Mouse (Mus musculus): ENCODE results near the gene Hypk. TPM values are rescaled to one million over a fixed set of nuclear protein-coding genes. Genes with fewer than 3 reads are reported as not detected.
A peak's percentile ranks its signal among the peaks of the same experiment; 100 is the strongest.
"Not testable (repeated sequence)": the region's sequence is repeated elsewhere in the genome, so short reads cannot be mapped to it uniquely, and the experiment has no call there.

Hypk gene
- polyA plus RNA-seq, 1 experiment from 2014 or later: 89.7 TPM

DNA sequence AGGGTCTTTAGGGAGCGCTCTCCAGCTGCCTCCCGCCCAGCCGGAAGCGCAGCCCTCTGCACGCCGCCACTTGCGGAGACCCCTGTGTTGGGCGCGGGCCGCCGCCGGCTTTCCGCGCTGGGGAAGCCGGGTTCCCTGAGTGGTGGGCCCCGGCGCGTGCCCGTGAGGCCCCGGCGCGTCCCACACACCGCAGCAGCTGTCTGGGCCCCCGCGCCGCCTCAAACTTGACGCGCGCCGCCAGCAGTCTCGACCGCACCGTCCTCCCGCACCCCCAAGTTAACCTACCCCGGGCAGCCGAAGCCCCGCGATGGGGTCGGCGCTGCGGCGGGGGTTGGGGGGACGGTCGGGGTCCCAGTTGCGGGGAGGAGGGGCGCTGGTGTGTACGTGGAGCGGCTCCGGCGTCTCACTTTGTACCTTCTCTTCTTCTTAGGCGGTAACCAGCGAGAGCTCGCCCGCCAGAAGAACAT, 3.5 kb upstream of the Hypk start:
- H3K27ac ChIP-seq (ENCODE audit: low read length): peak overlapping the region; percentile 96
- no peaks in the 10 kb centered on the region for H3K27me3 ChIP-seq (ENCODE audit: control insufficient read depth, insufficient read depth, low read length)
- peaks cover 17% of the 10 kb centered on the region; the same call in 1 of the 2 replicates for H3K4me1 ChIP-seq (ENCODE audit: control insufficient read depth, insufficient read depth, low read length)
- H3K4me3 ChIP-seq (ENCODE audit: low read depth, low read length): peak overlapping the region; percentile 92
- no peaks in the 10 kb centered on the region for H3K9me3 ChIP-seq (ENCODE audit: control insufficient read depth, low read depth, low read length)
- under 1% methylated on average over 54 of the region's 54 CpGs for WGBS
- peak overlapping the region; percentile 91 for H3K4me2 ChIP-seq (replicated peaks; ENCODE audit: low read depth, low read length)
- peak; percentile 39; the same call in 1 of the 2 replicates for ATAC-seq (ENCODE audit: insufficient number of reproducible peaks, insufficient read depth, low FRiP score, low read depth)
- peak overlapping the region; percentile 96 for H3K9ac ChIP-seq (replicated peaks; ENCODE audit: low read depth, low read length)
- peaks cover 19% of the 10 kb centered on the region for H3K36me3 ChIP-seq (ENCODE audit: control insufficient read depth, insufficient read depth, low read length)

DNA sequence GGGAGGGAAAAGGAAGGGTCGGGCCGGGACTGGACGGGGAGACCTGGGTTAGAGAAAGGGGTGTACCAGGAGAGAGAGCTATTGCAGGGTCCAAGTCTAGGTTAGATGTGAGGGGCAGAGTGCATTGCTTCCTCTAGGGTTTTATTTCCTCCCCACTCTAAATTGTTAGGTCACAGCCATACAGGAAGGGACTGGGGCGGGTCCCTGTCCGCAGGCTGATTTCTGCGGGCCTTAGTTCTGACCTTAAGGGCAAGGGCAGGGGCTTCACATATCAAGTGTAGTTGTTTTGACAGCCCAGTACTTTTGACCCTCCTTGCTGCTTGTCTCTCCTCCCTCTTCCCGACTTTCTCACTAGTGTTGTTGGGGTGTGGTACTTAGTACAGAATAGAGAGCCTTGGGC, 3.0 kb upstream of the Hypk start:
- Histone ChIP-seq H3K27me3 (ENCODE audit: control insufficient read depth, insufficient read depth, low read length) (no peaks in the 10 kb centered on the region), H3K9me3 (ENCODE audit: control insufficient read depth, low read depth, low read length) (no peaks in the 10 kb centered on the region), H3K27ac (ENCODE audit: low read length) (peak overlapping the region; percentile 96; the same call in 1 of the 2 replicates), H3K36me3 (ENCODE audit: control insufficient read depth, insufficient read depth, low read length) (peaks cover 19% of the 10 kb centered on the region), H3K4me3 (ENCODE audit: low read depth, low read length) (peak overlapping the region; percentile 92), H3K9ac (replicated peaks; ENCODE audit: low read depth, low read length) (peak overlapping the region; percentile 96), H3K4me1 (ENCODE audit: control insufficient read depth, insufficient read depth, low read length) (peaks cover 17% of the 10 kb centered on the region; the same call in 1 of the 2 replicates), H3K4me2 (replicated peaks; ENCODE audit: low read depth, low read length) (peak overlapping the region; percentile 91)
- no peak for ATAC-seq (ENCODE audit: insufficient number of reproducible peaks, insufficient read depth, low FRiP score, low read depth)
- WGBS: under 1% methylated on average over 7 of the region's 7 CpGs

DNA sequence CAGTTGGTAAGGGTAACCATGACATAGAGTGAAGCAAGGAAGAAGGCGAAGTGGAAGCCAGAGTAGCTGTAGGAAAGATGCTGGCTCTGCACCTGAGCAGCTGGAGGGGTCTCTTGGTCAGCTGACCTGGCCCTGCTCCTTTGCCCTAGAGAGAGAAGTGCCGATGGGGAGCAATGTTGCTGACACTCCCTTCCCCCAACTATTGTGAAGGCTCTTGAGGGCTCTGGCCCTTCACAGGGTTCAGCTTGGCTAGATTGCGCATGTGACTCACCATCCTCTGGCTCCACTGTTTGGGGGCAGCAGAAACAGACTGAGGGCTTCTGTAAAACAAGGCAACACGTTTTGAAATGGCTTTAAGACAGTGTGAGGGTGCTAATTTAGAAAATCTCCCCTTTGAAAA, 729 bp upstream of the Hypk start:
- 83% methylated on average over 4 of the region's 4 CpGs for WGBS
- Histone ChIP-seq H3K27ac (ENCODE audit: low read length) (no peak overlapping the region), H3K9me3 (ENCODE audit: control insufficient read depth, low read depth, low read length) (no peaks in the 10 kb centered on the region), H3K9ac (replicated peaks; ENCODE audit: low read depth, low read length) (no peak overlapping the region), H3K4me2 (replicated peaks; ENCODE audit: low read depth, low read length) (no peak overlapping the region), H3K36me3 (ENCODE audit: control insufficient read depth, insufficient read depth, low read length) (peaks cover 19% of the 10 kb centered on the region), H3K27me3 (ENCODE audit: control insufficient read depth, insufficient read depth, low read length) (no peaks in the 10 kb centered on the region), H3K4me3 (ENCODE audit: low read depth, low read length) (no peak overlapping the region), H3K4me1 (ENCODE audit: control insufficient read depth, insufficient read depth, low read length) (peaks cover 25% of the 10 kb centered on the region; the same call in 1 of the 2 replicates)
- no peak for ATAC-seq (ENCODE audit: insufficient number of reproducible peaks, insufficient read depth, low FRiP score, low read depth)

DNA sequence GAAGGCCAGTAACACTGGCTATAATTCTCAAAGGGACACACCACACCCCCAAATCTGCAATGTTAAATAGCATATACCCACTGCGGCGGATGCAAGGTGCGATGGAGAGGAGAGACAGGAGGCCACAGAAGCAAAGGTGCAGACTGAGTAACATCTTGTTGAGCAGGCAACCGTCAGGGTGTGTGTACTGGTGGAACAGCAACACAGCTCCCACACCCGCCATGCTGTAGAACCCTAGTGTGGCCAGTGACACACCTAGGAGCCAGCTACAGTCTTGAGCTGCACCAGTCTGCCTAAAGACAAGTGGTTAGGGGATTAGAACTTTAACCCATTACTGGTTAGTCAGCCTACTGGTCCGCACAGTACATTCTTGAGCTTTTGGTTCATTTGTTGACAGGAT, 827 bp downstream of the Hypk start:
- no peak for ATAC-seq (ENCODE audit: insufficient number of reproducible peaks, insufficient read depth, low FRiP score, low read depth)
- H3K9me3 ChIP-seq (ENCODE audit: control insufficient read depth, low read depth, low read length): no peaks in the 10 kb centered on the region
- WGBS: 86% methylated on average over 6 of the region's 6 CpGs
- H3K4me1 ChIP-seq (ENCODE audit: control insufficient read depth, insufficient read depth, low read length): peaks cover 25% of the 10 kb centered on the region; the same call in 1 of the 2 replicates
- H3K36me3 ChIP-seq (ENCODE audit: control insufficient read depth, insufficient read depth, low read length): peaks cover 19% of the 10 kb centered on the region
- no peaks in the 10 kb centered on the region for H3K27me3 ChIP-seq (ENCODE audit: control insufficient read depth, insufficient read depth, low read length)
- no peak overlapping the region for H3K9ac ChIP-seq (replicated peaks; ENCODE audit: low read depth, low read length)
- H3K4me2 ChIP-seq (replicated peaks; ENCODE audit: low read depth, low read length): no peak overlapping the region
- no peak overlapping the region for H3K4me3 ChIP-seq (ENCODE audit: low read depth, low read length)
- no peak overlapping the region for H3K27ac ChIP-seq (ENCODE audit: low read length)

DNA sequence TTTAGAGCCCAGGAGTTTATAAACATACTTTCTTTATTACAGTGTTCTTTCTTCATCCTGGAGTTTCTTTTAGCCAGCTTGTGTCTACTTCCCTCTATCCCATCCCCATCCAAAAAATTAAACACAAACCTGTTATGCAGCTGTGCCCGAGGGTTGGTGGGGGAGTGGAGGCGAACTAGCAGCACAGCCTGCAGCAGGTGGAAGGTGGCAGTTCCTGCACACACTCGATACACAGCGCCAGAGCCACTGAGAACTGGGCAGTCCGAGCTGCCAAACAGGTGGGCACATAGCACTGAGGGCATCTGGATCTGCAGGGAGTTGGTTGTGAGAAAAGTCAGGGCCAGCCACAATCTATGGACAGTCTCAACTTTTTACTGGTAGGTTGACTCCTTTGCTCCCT, 2.4 kb downstream of the Hypk start:
- ATAC-seq (ENCODE audit: insufficient number of reproducible peaks, insufficient read depth, low FRiP score, low read depth): no peak
- H3K36me3 ChIP-seq (ENCODE audit: control insufficient read depth, insufficient read depth, low read length): peaks cover 19% of the 10 kb centered on the region

DNA sequence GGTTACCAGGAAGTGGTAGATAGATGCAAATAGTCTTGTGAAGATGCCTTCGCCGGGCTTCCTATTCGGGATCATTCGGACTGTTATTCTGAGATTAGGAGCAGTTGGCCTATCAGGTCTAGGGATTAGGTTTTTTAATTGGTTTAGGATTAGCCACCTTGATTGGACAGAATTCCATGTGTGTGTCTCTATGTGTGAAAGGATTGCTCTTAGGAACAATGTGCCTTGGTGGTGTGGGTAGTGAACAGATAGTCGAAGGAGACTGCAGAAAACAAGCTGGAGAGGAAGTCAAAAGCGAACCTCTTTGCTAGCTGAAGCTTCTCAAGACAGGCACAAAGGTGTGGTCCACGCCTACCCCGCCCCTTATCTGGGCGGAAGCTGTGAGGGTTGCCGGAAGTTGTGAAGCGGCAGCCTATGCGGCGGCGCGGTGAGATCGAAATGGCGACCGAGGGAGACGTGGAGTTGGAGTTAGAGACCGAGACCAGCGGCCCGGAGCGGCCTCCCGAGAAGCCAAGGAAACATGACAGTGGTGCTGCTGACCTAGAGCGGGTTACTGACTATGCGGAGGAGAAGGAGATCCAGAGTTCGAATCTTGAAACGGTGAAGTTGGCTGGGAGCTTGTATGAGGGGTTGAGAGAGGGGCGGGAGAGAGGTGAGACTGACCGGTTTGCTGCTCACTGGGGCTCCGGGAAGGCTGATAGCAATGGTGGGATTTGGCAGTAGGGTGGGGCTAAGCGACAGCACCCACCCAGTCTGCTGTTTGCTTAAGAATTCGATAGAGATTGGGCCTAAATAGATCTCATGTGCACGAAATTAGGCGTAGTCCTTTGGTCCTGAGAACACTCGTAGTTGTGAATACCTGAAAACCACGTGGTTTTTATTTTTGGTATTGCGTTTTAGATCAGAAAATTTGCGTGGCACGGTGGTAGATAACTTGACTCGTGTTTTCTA, 3.9 kb downstream of the Hypk start, which contains the start of gene Serinc4:
Serinc4 (minus strand) TSS at position 90 of the 951 bp plus-strand sequence.
- Histone ChIP-seq H3K4me3 (ENCODE audit: low read depth, low read length) (peak within 1 kb of the TSS; percentile 70), H3K9me3 (ENCODE audit: control insufficient read depth, low read depth, low read length) (no peaks in the 10 kb centered on the region), H3K36me3 (ENCODE audit: control insufficient read depth, insufficient read depth, low read length) (peaks cover 14% of the 10 kb centered on the region), H3K27ac (ENCODE audit: low read length) (peak within 1 kb of the TSS; percentile 76), H3K9ac (replicated peaks; ENCODE audit: low read depth, low read length) (peak within 1 kb of the TSS; percentile 41), H3K27me3 (ENCODE audit: control insufficient read depth, insufficient read depth, low read length) (no peaks in the 10 kb centered on the region), H3K4me1 (ENCODE audit: control insufficient read depth, insufficient read depth, low read length) (peaks cover 12% of the 10 kb centered on the region; the same call in 1 of the 2 replicates), H3K4me2 (replicated peaks; ENCODE audit: low read depth, low read length) (peak within 1 kb of the TSS; percentile 47)
- peak; percentile 91 for ATAC-seq (ENCODE audit: insufficient number of reproducible peaks, insufficient read depth, low FRiP score, low read depth)
- 4% methylated on average over 41 of the region's 41 CpGs for WGBS

More for the DNA sequence above, 2.4 kb downstream of the Hypk start:
- Histone ChIP-seq H3K9ac (replicated peaks; ENCODE audit: low read depth, low read length) (no peak overlapping the region), H3K4me2 (replicated peaks; ENCODE audit: low read depth, low read length) (no peak overlapping the region), H3K27ac (ENCODE audit: low read length) (no peak overlapping the region), H3K4me3 (ENCODE audit: low read depth, low read length) (no peak overlapping the region), H3K4me1 (ENCODE audit: control insufficient read depth, insufficient read depth, low read length) (peaks cover 21% of the 10 kb centered on the region; the same call in 1 of the 2 replicates), H3K9me3 (ENCODE audit: control insufficient read depth, low read depth, low read length) (no peaks in the 10 kb centered on the region), H3K27me3 (ENCODE audit: control insufficient read depth, insufficient read depth, low read length) (no peaks in the 10 kb centered on the region)
- WGBS: 74% methylated on average over 5 of the region's 5 CpGs

DNA sequence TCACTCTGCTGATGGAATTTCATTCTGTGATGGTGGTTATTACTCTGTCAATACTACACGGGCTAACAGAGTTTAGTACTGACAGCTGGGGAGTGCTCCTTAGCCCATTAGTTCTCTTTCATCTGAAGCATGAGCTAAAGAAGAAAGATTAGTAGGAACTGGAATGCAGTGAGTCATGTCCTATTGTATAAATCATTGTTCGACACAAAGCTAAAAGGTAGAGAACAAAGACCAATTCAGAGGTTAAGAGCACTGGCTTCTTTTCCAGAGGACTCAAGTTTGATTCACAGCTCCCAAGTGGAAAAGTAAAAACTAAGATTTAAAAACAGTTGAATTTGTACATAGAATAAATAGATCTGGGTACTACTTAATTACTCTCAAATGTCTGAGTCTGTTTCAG, 7.0 kb downstream of the Hypk start:
- 42% methylated on average over 2 of the region's 2 CpGs for WGBS
- Histone ChIP-seq H3K36me3 (ENCODE audit: control insufficient read depth, insufficient read depth, low read length) (no peaks in the 10 kb centered on the region; the same call in 1 of the 2 replicates), H3K4me1 (ENCODE audit: control insufficient read depth, insufficient read depth, low read length) (peaks cover 12% of the 10 kb centered on the region; the same call in 1 of the 2 replicates), H3K4me3 (ENCODE audit: low read depth, low read length) (no peak overlapping the region), H3K9me3 (ENCODE audit: control insufficient read depth, low read depth, low read length) (no peaks in the 10 kb centered on the region), H3K9ac (replicated peaks; ENCODE audit: low read depth, low read length) (no peak overlapping the region), H3K27me3 (ENCODE audit: control insufficient read depth, insufficient read depth, low read length) (no peaks in the 10 kb centered on the region), H3K27ac (ENCODE audit: low read length) (no peak overlapping the region), H3K4me2 (replicated peaks; ENCODE audit: low read depth, low read length) (no peak overlapping the region)
- no peak for ATAC-seq (ENCODE audit: insufficient number of reproducible peaks, insufficient read depth, low FRiP score, low read depth)

DNA sequence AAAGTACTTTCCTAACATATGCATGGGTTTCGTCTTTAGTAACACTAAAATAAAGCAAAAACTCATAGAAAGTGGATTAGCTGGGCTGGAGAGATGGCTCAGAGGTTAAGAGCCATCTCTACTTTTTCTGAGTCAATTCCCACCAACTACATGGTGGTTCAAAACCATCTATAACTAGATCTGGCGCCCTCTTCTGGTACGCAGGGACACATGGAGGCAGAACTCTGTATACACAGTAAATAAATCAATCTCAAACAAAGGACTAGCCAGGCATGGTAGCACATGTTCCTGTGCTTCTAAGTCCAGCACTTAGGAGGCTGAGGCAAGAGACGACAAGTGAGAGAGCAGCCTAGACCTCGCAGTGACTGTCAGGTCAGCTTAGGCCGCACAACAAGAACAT, 15.9 kb downstream of the Hypk start:
- 43% methylated on average over 1 of the region's 6 CpGs for WGBS
- H3K36me3 ChIP-seq (ENCODE audit: control insufficient read depth, insufficient read depth, low read length); H3K4me1 ChIP-seq (ENCODE audit: control insufficient read depth, insufficient read depth, low read length); H3K27ac ChIP-seq (ENCODE audit: low read length); H3K27me3 ChIP-seq (ENCODE audit: control insufficient read depth, insufficient read depth, low read length); H3K9me3 ChIP-seq (ENCODE audit: control insufficient read depth, low read depth, low read length); H3K4me3 ChIP-seq (ENCODE audit: low read depth, low read length); H3K4me2 ChIP-seq (replicated peaks; ENCODE audit: low read depth, low read length); ATAC-seq (ENCODE audit: insufficient number of reproducible peaks, insufficient read depth, low FRiP score, low read depth); H3K9ac ChIP-seq (replicated peaks; ENCODE audit: low read depth, low read length): not testable (repeated sequence)

All from stomach, embryonic 14.5 days (tissue).